17 mouse cellular contexts compared by ENCODE assay signal in the genomic region with DNA sequence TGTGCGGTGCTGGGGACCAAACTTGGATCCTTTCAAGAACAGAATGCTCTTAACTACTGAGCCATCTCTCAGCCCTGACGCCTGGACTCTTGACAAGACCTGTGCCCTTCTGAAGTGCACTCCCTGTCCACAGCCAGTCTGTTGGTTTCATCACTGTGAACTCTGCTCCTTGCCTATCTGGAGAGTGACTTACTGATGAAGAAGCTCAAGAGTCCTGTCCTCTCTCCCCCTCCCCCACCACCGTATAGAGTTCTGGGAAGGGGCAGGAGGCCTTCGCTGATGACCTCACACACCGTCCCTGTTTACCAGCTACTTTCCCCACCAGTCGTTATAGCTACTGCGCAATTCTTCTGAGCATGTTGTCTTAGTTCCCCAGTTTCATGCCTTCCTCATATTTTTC. TPM values are rescaled to one million over a fixed set of nuclear protein-coding genes. Genes with fewer than 3 reads are reported as not detected.
A peak's percentile ranks its signal among the peaks of the same experiment; 100 is the strongest.
DNase-seq lines count a peak whose midpoint lies in the region; ATAC-seq and TF ChIP-seq lines count a peak whose summit lies in the region.
"Had no signal": no experiment of that assay in that cellular context is flagged by ENCODE, and none has a peak within 500 bp of the region (broad histone marks: within the 10 kb centered on the region; RNA-seq: fewer than 3 reads in every experiment).

No protein-coding gene starts in this region.

- H3K36me3 ChIP-seq in intestine, embryonic 15.5 days, result peaks cover 15% of the 10 kb centered on the region
- H3K36me3 ChIP-seq in heart, adult 2 months (ENCODE audit: control insufficient read depth, insufficient read depth, low read length), result peaks cover 2% of the 10 kb centered on the region; the same call in 1 of the 2 replicates

- peaks cover 19% of the 10 kb centered on the region for H3K4me1 ChIP-seq in intestine, embryonic 15.5 days (replicated peaks)
- H3K4me1 ChIP-seq in heart, adult 2 months (ENCODE audit: control insufficient read depth, insufficient read depth, low read length), result peaks cover 2% of the 10 kb centered on the region; the same call in 1 of the 2 replicates

- H3K79me2 ChIP-seq in heart, adult 2 months (replicated peaks; ENCODE audit: control insufficient read depth, insufficient read depth, low read length), result no peaks in the 10 kb centered on the region; the same call in 1 of the 2 replicates

- no peaks in the 10 kb centered on the region for H3K9me3 ChIP-seq in intestine, embryonic 15.5 days
- H3K9me3 ChIP-seq: kidney, embryonic 15.5 days; megakaryocyte, embryonic 14.5 days; neural tube, embryonic 12.5 days had no signal

- TF ChIP-seq POLR2A in heart, adult 2 months (IDR thresholded peaks at IDR 0.05; ENCODE audit: insufficient read depth, low read depth, low read length), result no peak

- intact Hi-C loops in heart, adult 2 months (cut with DNase I), result no loop called here

- no peaks in the 10 kb centered on the region for H3K27me3 ChIP-seq in intestine, embryonic 15.5 days (replicated peaks)
- H3K27me3 ChIP-seq in heart, adult 2 months (ENCODE audit: control insufficient read depth, insufficient read depth, low read length), result no peaks in the 10 kb centered on the region
- H3K27me3 ChIP-seq: megakaryocyte, embryonic 14.5 days; neural tube, embryonic 12.5 days; Patski had no signal

- 65% methylated on average over 7 of the region's 7 CpGs for WGBS in intestine, embryonic 15.5 days
- WGBS in heart, adult 2 months, result 80% methylated on average over 7 of the region's 7 CpGs

- DNase-seq in kidney, adult 9 months, result peak; percentile 45
- DNase-seq in kidney, adult 18-20 months, result no peak
- peak; percentile 51 for DNase-seq in adipocyte (ENCODE audit: low spot score)
- no peak for DNase-seq in heart, adult 2 months
- no peak for DNase-seq in urinary bladder, postnatal 36 days (ENCODE audit: low spot score in 2 of 2)
- DNase-seq: B cell, adult 2 months; cerebellum, adult 9-10 months; lung, embryonic 14.5 days; retina, postnatal 1 day had no signal

- no peak for TF ChIP-seq CTCF in heart, adult 2 months (IDR thresholded peaks at IDR 0.05)

- H3K27ac ChIP-seq in intestine, embryonic 15.5 days, result no peak overlapping the region
- no peak overlapping the region for H3K27ac ChIP-seq in heart, adult 2 months
- H3K27ac ChIP-seq: kidney, embryonic 15.5 days; neural tube, embryonic 12.5 days had no signal

- ATAC-seq in intestine, embryonic 15.5 days, result 0 out of 2 replicates have a peak, but pooled peaks have one; percentile 19
- ATAC-seq in megakaryocyte, adult 5-6 weeks (ENCODE audit: poor library complexity, severe bottlenecking), result peak; percentile 71
- ATAC-seq: hindbrain, embryonic 16.5 days; Patski had no signal

- no peak overlapping the region for H3K4me3 ChIP-seq in intestine, embryonic 15.5 days (replicated peaks)
- H3K4me3 ChIP-seq in heart, adult 2 months, result no peak overlapping the region
- H3K4me3 ChIP-seq: kidney, embryonic 15.5 days; megakaryocyte, embryonic 14.5 days; neural tube, embryonic 12.5 days had no signal

- no peak for TF ChIP-seq EP300 in heart, adult 2 months (IDR thresholded peaks at IDR 0.05; ENCODE audit: insufficient read depth, low read depth, low read length)

- H3K4me2 ChIP-seq in intestine, embryonic 15.5 days (replicated peaks), result no peak overlapping the region
- H3K4me2 ChIP-seq: heart, embryonic 11.5 days; kidney, embryonic 15.5 days; lung, embryonic 14.5 days; neural tube, embryonic 12.5 days had no signal

- no peak overlapping the region for H3K9ac ChIP-seq in intestine, embryonic 15.5 days
- H3K9ac ChIP-seq in heart, adult 2 months (ENCODE audit: low read depth, low read length), result no peak overlapping the region
- H3K9ac ChIP-seq: kidney, embryonic 15.5 days; lung, embryonic 14.5 days; neural tube, embryonic 12.5 days had no signal

RNA-seq across cellular contexts. Expression of a gene that starts 55.8 kb away (rescaled TPM):
- polyA plus RNA-seq in intestine, embryonic 15.5 days (2015; fragmentation: Nextera tagmentation; extraction: Ambion mirVana), result 15.8 and 17.9 TPM in 2 replicates
- total RNA-seq in megakaryocyte, adult 5-6 weeks (2015), result 92.1 and 97.4 TPM in 2 replicates
- 81.7 and 104 TPM in 2 replicates for total RNA-seq in megakaryocyte, adult 5-6 weeks (2017)
- total RNA-seq in heart, adult 2 months (2021), result 10 to 100 TPM; 14.9 to 18.1 TPM
- 10.0 and 14.1 TPM in 2 replicates for polyA plus RNA-seq in heart, adult 2 months (2012; rRNA removed)

Comparison
In these comparisons a context has a peak if more than half of its experiments do, and no peak if none do; other contexts are left out.
1. DNase-seq: peak in kidney, adult 9 months (single experiment) and adipocyte (single experiment); none in kidney, adult 18-20 months (single experiment), heart, adult 2 months (0 of 2) and urinary bladder, postnatal 36 days (0 of 2).
2. RNA of a gene that starts 55.8 kb away (total RNA-seq): 81.7 to 104 TPM in megakaryocyte, adult 5-6 weeks; 14.9 to 18.1 TPM in heart, adult 2 months; every median in the first group is over 4 times any median in the second.